Mouse (Mus musculus): ENCODE measurements at regions not wholly inside any gene's neighbourhood (a gene's known extent, or its start where the extent isn't known, plus 50 kb on each side); places are given as distances from the start of the nearest gene placed in this dataset.

- 89% methylated on average over 3 of the region's 3 CpGs for WGBS
- Histone ChIP-seq H3K4me2 (replicated peaks) (no peak overlapping the region), H3K27ac (replicated peaks) (no peak overlapping the region), H3K9me3 (no peaks in the 10 kb centered on the region), H3K4me3 (no peak overlapping the region), H3K36me3 (no peaks in the 10 kb centered on the region), H3K9ac (replicated peaks) (no peak overlapping the region), H3K27me3 (no peaks in the 10 kb centered on the region), H3K4me1 (peaks cover 3% of the 10 kb centered on the region; the same call in 1 of the 2 replicates)
- ATAC-seq (ENCODE audit: low FRiP score, low read depth) = no peak
These were observed 71.6 kb upstream of the Vps8 start for GRCm38 (mm10) chr16:21351289-21351688.

GRCm38 (mm10) chr16:21353111-21353510 lies 69.8 kb upstream of the Vps8 start:
- H3K36me3 ChIP-seq = no peaks in the 10 kb centered on the region
- no peaks in the 10 kb centered on the region for H3K27me3 ChIP-seq
- no peak overlapping the region for H3K27ac ChIP-seq (replicated peaks)
- H3K4me1 ChIP-seq = peaks cover 7% of the 10 kb centered on the region; the same call in 1 of the 2 replicates
- H3K4me3 ChIP-seq = no peak overlapping the region
- WGBS = 63% methylated on average over 5 of the region's 5 CpGs
- H3K4me2 ChIP-seq (replicated peaks) = no peak overlapping the region
- ATAC-seq (ENCODE audit: low FRiP score, low read depth) = no peak
- H3K9me3 ChIP-seq = no peaks in the 10 kb centered on the region
- H3K9ac ChIP-seq (replicated peaks) = no peak overlapping the region

- Histone ChIP-seq H3K4me3 (no peak overlapping the region), H3K27me3 (no peaks in the 10 kb centered on the region), H3K4me1 (peaks cover 7% of the 10 kb centered on the region; the same call in 1 of the 2 replicates), H3K27ac (replicated peaks) (no peak overlapping the region), H3K9ac (replicated peaks) (no peak overlapping the region), H3K36me3 (no peaks in the 10 kb centered on the region), H3K9me3 (no peaks in the 10 kb centered on the region), H3K4me2 (replicated peaks) (no peak overlapping the region)
- WGBS = 24% methylated on average over 6 of the region's 6 CpGs
- no peak for ATAC-seq (ENCODE audit: low FRiP score, low read depth)
These were observed 69.4 kb upstream of the Vps8 start for GRCm38 (mm10) chr16:21353545-21353944.

DNA sequence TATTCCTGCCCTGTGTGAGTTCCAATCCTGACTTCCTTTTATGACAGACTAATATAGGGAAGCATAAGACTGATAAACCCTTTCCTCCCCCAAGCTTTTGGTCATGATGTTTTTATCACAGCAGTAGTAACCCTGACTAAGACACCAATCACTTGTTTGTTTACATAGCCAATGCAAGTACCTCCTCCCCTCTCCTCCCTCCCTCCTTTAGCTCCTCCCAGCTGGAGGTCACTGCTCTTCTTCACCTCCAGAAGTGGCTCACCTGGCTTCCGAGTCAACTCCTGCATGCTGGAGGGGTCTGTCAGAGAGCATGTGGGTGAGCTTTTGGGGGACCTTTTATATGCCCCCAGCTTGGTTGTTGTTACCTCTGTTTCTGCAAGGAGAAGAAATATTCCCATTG lies 67.3 kb upstream of the Vps8 start:
- WGBS = 83% methylated on average over 1 of the region's 1 CpGs
- H3K4me1 ChIP-seq = 0 out of 2 replicates have a peak, but pooled peaks cover 4% of the 10 kb centered on the region
- no peak overlapping the region for H3K9ac ChIP-seq (replicated peaks)
- no peak for ATAC-seq (ENCODE audit: low FRiP score, low read depth)
- no peaks in the 10 kb centered on the region for H3K9me3 ChIP-seq
- no peaks in the 10 kb centered on the region for H3K36me3 ChIP-seq
- H3K4me3 ChIP-seq = no peak overlapping the region
- H3K27ac ChIP-seq (replicated peaks) = no peak overlapping the region
- no peak overlapping the region for H3K4me2 ChIP-seq (replicated peaks)
- peaks cover 6% of the 10 kb centered on the region; the same call in 1 of the 2 replicates for H3K27me3 ChIP-seq

DNA sequence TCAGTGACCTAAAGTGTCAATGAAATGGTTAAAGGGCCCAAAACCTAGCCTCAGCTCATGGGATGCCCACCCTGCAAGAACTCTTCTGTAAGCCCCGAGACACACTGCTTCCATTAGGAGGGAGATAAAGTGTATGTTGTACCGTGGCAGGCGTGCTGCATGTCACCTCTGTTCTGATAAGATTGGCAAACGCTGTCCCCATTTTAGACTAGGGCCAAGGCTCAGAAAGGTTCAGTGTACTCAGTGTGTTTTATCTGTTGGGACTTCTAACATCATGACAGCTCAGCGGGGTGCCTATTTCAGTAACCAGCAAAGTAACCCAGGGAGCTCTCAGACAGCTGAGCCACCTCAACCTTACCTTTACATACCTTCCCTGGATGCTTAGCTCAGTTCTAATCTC lies 65.5 kb upstream of the Vps8 start:
- Histone ChIP-seq H3K4me1 (0 out of 2 replicates have a peak, but pooled peaks cover 5% of the 10 kb centered on the region), H3K9ac (replicated peaks) (no peak overlapping the region), H3K36me3 (no peaks in the 10 kb centered on the region), H3K4me3 (no peak overlapping the region), H3K27me3 (peaks cover 14% of the 10 kb centered on the region; the same call in 1 of the 2 replicates), H3K27ac (replicated peaks) (no peak overlapping the region), H3K4me2 (replicated peaks) (no peak overlapping the region), H3K9me3 (no peaks in the 10 kb centered on the region)
- WGBS = 74% methylated on average over 5 of the region's 5 CpGs
- no peak for ATAC-seq (ENCODE audit: low FRiP score, low read depth)

GRCm38 (mm10) chr16:21358313-21358920 lies 64.5 kb upstream of the Vps8 start:
- Histone ChIP-seq H3K27ac (replicated peaks) (no peak overlapping the region), H3K4me2 (replicated peaks) (no peak overlapping the region), H3K9ac (replicated peaks) (no peak overlapping the region), H3K4me3 (no peak overlapping the region), H3K36me3 (no peaks in the 10 kb centered on the region), H3K27me3 (peaks cover 14% of the 10 kb centered on the region; the same call in 1 of the 2 replicates), H3K9me3 (no peaks in the 10 kb centered on the region), H3K4me1 (peaks cover 11% of the 10 kb centered on the region; the same call in 1 of the 2 replicates)
- WGBS = 71% methylated on average over 12 of the region's 12 CpGs
- no peak for ATAC-seq (ENCODE audit: low FRiP score, low read depth)

GRCm38 (mm10) chr16:21359459-21359858 lies 63.5 kb upstream of the Vps8 start:
- H3K4me2 ChIP-seq (replicated peaks) = no peak overlapping the region
- 76% methylated on average over 4 of the region's 4 CpGs for WGBS

GRCm38 (mm10) chr16:21361406-21361805 lies 61.5 kb upstream of the Vps8 start:
- H3K27me3 ChIP-seq = peaks cover 25% of the 10 kb centered on the region
- H3K27ac ChIP-seq (replicated peaks) = no peak overlapping the region
- no peaks in the 10 kb centered on the region for H3K36me3 ChIP-seq
- no peak for ATAC-seq (ENCODE audit: low FRiP score, low read depth)
- H3K4me1 ChIP-seq = peaks cover 10% of the 10 kb centered on the region; the same call in 1 of the 2 replicates
- 66% methylated on average over 2 of the region's 2 CpGs for WGBS
- no peak overlapping the region for H3K4me3 ChIP-seq
- H3K9me3 ChIP-seq = no peaks in the 10 kb centered on the region
- no peak overlapping the region for H3K9ac ChIP-seq (replicated peaks)
- H3K4me2 ChIP-seq (replicated peaks) = no peak overlapping the region

More at GRCm38 (mm10) chr16:21359459-21359858, 63.5 kb upstream of the Vps8 start:
- no peak overlapping the region for H3K4me3 ChIP-seq
- no peaks in the 10 kb centered on the region for H3K36me3 ChIP-seq
- no peak overlapping the region for H3K27ac ChIP-seq (replicated peaks)
- no peak for ATAC-seq (ENCODE audit: low FRiP score, low read depth)
- H3K27me3 ChIP-seq = peaks cover 19% of the 10 kb centered on the region
- H3K4me1 ChIP-seq = peaks cover 11% of the 10 kb centered on the region; the same call in 1 of the 2 replicates
- no peak overlapping the region for H3K9ac ChIP-seq (replicated peaks)
- H3K9me3 ChIP-seq = no peaks in the 10 kb centered on the region

- Histone ChIP-seq H3K4me1 (peaks cover 6% of the 10 kb centered on the region; the same call in 1 of the 2 replicates), H3K4me3 (no peak overlapping the region), H3K27me3 (peaks cover 28% of the 10 kb centered on the region), H3K4me2 (replicated peaks) (no peak overlapping the region), H3K9me3 (no peaks in the 10 kb centered on the region), H3K27ac (replicated peaks) (no peak overlapping the region; the same call in 1 of the 2 replicates), H3K36me3 (no peaks in the 10 kb centered on the region), H3K9ac (replicated peaks) (no peak overlapping the region)
- 51% methylated on average over 12 of the region's 12 CpGs for WGBS
- peak; percentile 50; the same call in 1 of the 2 replicates for ATAC-seq (ENCODE audit: low FRiP score, low read depth)
These were observed 60.1 kb upstream of the Vps8 start for GRCm38 (mm10) chr16:21362663-21363367.

DNA sequence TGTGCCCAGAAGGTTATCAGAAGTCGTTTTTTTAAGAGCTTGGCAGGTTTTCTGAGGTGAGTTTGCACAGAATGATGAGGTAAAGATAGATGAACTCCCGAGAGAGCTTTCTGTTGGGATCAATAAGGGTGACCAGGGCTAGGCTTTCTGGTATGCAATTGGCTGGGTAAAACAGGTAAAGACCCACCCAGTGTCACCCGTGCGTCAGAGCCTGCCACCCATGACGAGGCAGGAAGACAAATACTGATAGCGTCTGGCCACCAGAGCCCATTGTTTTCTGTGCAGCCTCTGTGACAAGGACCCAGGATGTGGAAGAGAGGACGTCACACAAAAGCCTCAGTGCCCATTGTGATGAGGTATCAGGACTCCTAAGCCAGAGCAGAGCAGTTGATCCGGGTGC lies 58.0 kb upstream of the Vps8 start:
- Histone ChIP-seq H3K36me3 (no peaks in the 10 kb centered on the region), H3K27ac (replicated peaks) (no peak overlapping the region), H3K4me1 (peaks cover 6% of the 10 kb centered on the region; the same call in 1 of the 2 replicates), H3K27me3 (peaks cover 32% of the 10 kb centered on the region), H3K4me3 (no peak overlapping the region), H3K4me2 (replicated peaks) (no peak overlapping the region), H3K9ac (replicated peaks) (no peak overlapping the region), H3K9me3 (no peaks in the 10 kb centered on the region)
- ATAC-seq (ENCODE audit: low FRiP score, low read depth) = no peak
- 24% methylated on average over 8 of the region's 8 CpGs for WGBS

GRCm38 (mm10) chr16:21367449-21367848 lies 55.5 kb upstream of the Vps8 start:
- ATAC-seq (ENCODE audit: low FRiP score, low read depth) = no peak
- Histone ChIP-seq H3K27me3 (peaks cover 18% of the 10 kb centered on the region), H3K4me2 (replicated peaks) (no peak overlapping the region), H3K36me3 (no peaks in the 10 kb centered on the region), H3K4me1 (peaks cover 6% of the 10 kb centered on the region; the same call in 1 of the 2 replicates), H3K9ac (replicated peaks) (no peak overlapping the region), H3K27ac (replicated peaks) (no peak overlapping the region), H3K9me3 (no peaks in the 10 kb centered on the region), H3K4me3 (no peak overlapping the region)
- WGBS = 33% methylated on average over 8 of the region's 8 CpGs

DNA sequence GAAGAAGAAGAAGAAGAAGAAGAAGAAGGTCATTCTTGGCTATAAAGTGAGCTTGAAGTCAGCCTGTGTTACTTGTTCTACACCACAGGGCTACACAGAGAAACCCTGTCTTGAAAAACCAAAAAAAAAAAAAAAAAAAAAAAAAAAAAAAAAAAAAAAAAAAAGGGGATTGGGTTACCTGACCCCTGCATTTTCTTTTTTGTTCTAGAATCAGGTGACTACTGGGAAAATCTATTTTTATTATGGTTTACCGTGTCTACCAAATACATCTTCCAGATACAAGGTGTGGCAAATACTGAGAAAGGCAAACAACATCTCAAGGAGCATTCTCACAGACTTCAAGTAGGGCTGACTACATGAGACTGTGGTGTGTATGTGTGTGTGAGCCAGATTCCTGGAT lies 54.1 kb upstream of the Vps8 start:
- Histone ChIP-seq H3K4me2 (replicated peaks) (no peak overlapping the region), H3K9me3 (no peaks in the 10 kb centered on the region), H3K4me1 (no peaks in the 10 kb centered on the region), H3K27me3 (peaks cover 18% of the 10 kb centered on the region), H3K36me3 (no peaks in the 10 kb centered on the region), H3K4me3 (no peak overlapping the region), H3K9ac (replicated peaks) (no peak overlapping the region), H3K27ac (replicated peaks) (no peak overlapping the region)
- ATAC-seq (ENCODE audit: low FRiP score, low read depth) = no peak
- WGBS = 81% methylated on average over 1 of the region's 1 CpGs

Data from midbrain, embryonic 12.5 days (tissue).